Mouse (Mus musculus): ENCODE measurements around the gene Clec4e. TPM values are rescaled to one million over a fixed set of nuclear protein-coding genes. Genes with fewer than 3 reads are reported as not detected.

Gene Clec4e
- total and polyA plus RNA-seq, 3 experiments, result not detected

Other genes with a start within 250 kb of the Clec4e start
- gene Clec4b1, start 239.9 kb downstream of the Clec4e start, total RNA-seq (2021), result 1 to 10 TPM in 1 of 2 experiments, under 1 TPM in 1; 0.40 to 1.2 TPM
- gene Clec4b1, start 239.9 kb downstream of the Clec4e start, polyA plus RNA-seq (2012; rRNA removed), result 0.25 and 0.32 TPM in 2 replicates
- 1 to 10 TPM; 1.9 to 4.9 TPM for gene Clec4a2, start 183.4 kb downstream of the Clec4e start, total RNA-seq (2021)
- gene Clec4a2, start 183.4 kb downstream of the Clec4e start, polyA plus RNA-seq (2012; rRNA removed), result 0.48 and 0.51 TPM in 2 replicates
- under 1 TPM in 1 of 2 experiments, not detected in 1; 0.35 TPM for gene Clec4b2, start 117.0 kb downstream of the Clec4e start, total RNA-seq (2021)
- not detected in 2 replicates for gene Clec4b2, start 117.0 kb downstream of the Clec4e start, polyA plus RNA-seq (2012; rRNA removed)
- gene Clec4n, start 60.0 kb downstream of the Clec4e start, total RNA-seq (2021), result 1 to 10 TPM in 1 of 2 experiments, under 1 TPM in 1; 0.52 to 2.4 TPM
- gene Clec4n, start 60.0 kb downstream of the Clec4e start, polyA plus RNA-seq (2012; rRNA removed), result 0.13 and 0.36 TPM in 2 replicates
- gene Clec4d, start 27.8 kb downstream of the Clec4e start, total RNA-seq (2021), result under 1 TPM; 0.35 to 0.55 TPM
- gene Clec4d, start 27.8 kb downstream of the Clec4e start, polyA plus RNA-seq (2012; rRNA removed), result 0.17 TPM in 1 of 2 replicates, not detected in the other
- not detected for gene Vmn2r19, start 18.5 kb upstream of the Clec4e start, total RNA-seq (2021)
- not detected in 2 replicates for gene Vmn2r19, start 18.5 kb upstream of the Clec4e start, polyA plus RNA-seq (2012; rRNA removed)
- gene Vmn2r20, start 128.2 kb upstream of the Clec4e start, total RNA-seq (2021), result not detected
- gene Vmn2r20, start 128.2 kb upstream of the Clec4e start, polyA plus RNA-seq (2012; rRNA removed), result not detected in 2 replicates
- not detected for gene Vmn2r21, start 243.5 kb upstream of the Clec4e start, total RNA-seq (2021)
- gene Vmn2r21, start 243.5 kb upstream of the Clec4e start, polyA plus RNA-seq (2012; rRNA removed), result not detected in 2 replicates